Mouse (Mus musculus): ENCODE results near the gene Hmgxb4. TPM values are rescaled to one million over a fixed set of nuclear protein-coding genes. Genes with fewer than 3 reads are reported as not detected.

Gene Hmgxb4
- polyA plus RNA-seq, 1 experiment from 2014 or later, result 48.0 TPM

GRCm38 (mm10) chr8:75008826-75009225 is 15.7 kb downstream of the Hmgxb4 start:
- H3K4me3 ChIP-seq (ENCODE audit: low read depth, low read length), result no peak overlapping the region
- H3K27ac ChIP-seq (ENCODE audit: low read depth, low read length), result no peak overlapping the region
- no peaks in the 10 kb centered on the region for H3K9me3 ChIP-seq (ENCODE audit: control insufficient read depth, low read length)
- H3K4me2 ChIP-seq (ENCODE audit: low read depth), result no peak overlapping the region
- WGBS, result 93% methylated on average over 2 of the region's 2 CpGs
- DNase-seq (ENCODE audit: low spot score) (no peak), ATAC-seq (ENCODE audit: insufficient read depth, low FRiP score, low TSS enrichment) (no peak)
- H3K27me3 ChIP-seq (ENCODE audit: control insufficient read depth, insufficient read depth, low read length), result no peaks in the 10 kb centered on the region
- H3K36me3 ChIP-seq (ENCODE audit: control insufficient read depth, insufficient read depth, low read length), result peaks cover 7% of the 10 kb centered on the region
- no peak overlapping the region for H3K9ac ChIP-seq (ENCODE audit: low read length)
- no peaks in the 10 kb centered on the region for H3K4me1 ChIP-seq (ENCODE audit: control insufficient read depth, insufficient read depth, low read length)

- peaks cover 5% of the 10 kb centered on the region for H3K36me3 ChIP-seq (ENCODE audit: control insufficient read depth, insufficient read depth, low read length)
- no peak overlapping the region for H3K4me2 ChIP-seq (ENCODE audit: low read depth)
- H3K9me3 ChIP-seq (ENCODE audit: control insufficient read depth, low read length), result no peaks in the 10 kb centered on the region
- no peak overlapping the region for H3K4me3 ChIP-seq (ENCODE audit: low read depth, low read length)
- no peak for DNase-seq (ENCODE audit: low spot score)
- no peaks in the 10 kb centered on the region for H3K4me1 ChIP-seq (ENCODE audit: control insufficient read depth, insufficient read depth, low read length)
- H3K27ac ChIP-seq (ENCODE audit: low read depth, low read length), result no peak overlapping the region
- no peak overlapping the region for H3K9ac ChIP-seq (ENCODE audit: low read length)
- ATAC-seq (ENCODE audit: insufficient read depth, low FRiP score, low TSS enrichment), result no peak
- H3K27me3 ChIP-seq (ENCODE audit: control insufficient read depth, insufficient read depth, low read length), result no peaks in the 10 kb centered on the region
- 53% methylated on average over 2 of the region's 2 CpGs for WGBS
Observed at GRCm38 (mm10) chr8:75013557-75013956, 20.4 kb downstream of the Hmgxb4 start.

GRCm38 (mm10) chr8:75013964-75014363 is 20.8 kb downstream of the Hmgxb4 start:
- Histone ChIP-seq H3K9me3 (ENCODE audit: control insufficient read depth, low read length) (no peaks in the 10 kb centered on the region), H3K36me3 (ENCODE audit: control insufficient read depth, insufficient read depth, low read length) (peaks cover 5% of the 10 kb centered on the region), H3K9ac (ENCODE audit: low read length) (no peak overlapping the region), H3K27me3 (ENCODE audit: control insufficient read depth, insufficient read depth, low read length) (no peaks in the 10 kb centered on the region), H3K4me1 (ENCODE audit: control insufficient read depth, insufficient read depth, low read length) (no peaks in the 10 kb centered on the region), H3K4me2 (ENCODE audit: low read depth) (no peak overlapping the region), H3K4me3 (ENCODE audit: low read depth, low read length) (no peak overlapping the region), H3K27ac (ENCODE audit: low read depth, low read length) (no peak overlapping the region)
- WGBS, result 75% methylated on average over 3 of the region's 3 CpGs
- no peak for DNase-seq (ENCODE audit: low spot score)
- ATAC-seq (ENCODE audit: insufficient read depth, low FRiP score, low TSS enrichment), result no peak

GRCm38 (mm10) chr8:75015981-75016380 is 22.8 kb downstream of the Hmgxb4 start:
- Histone ChIP-seq H3K27ac (ENCODE audit: low read depth, low read length) (no peak overlapping the region), H3K9me3 (ENCODE audit: control insufficient read depth, low read length) (no peaks in the 10 kb centered on the region), H3K4me1 (ENCODE audit: control insufficient read depth, insufficient read depth, low read length) (no peaks in the 10 kb centered on the region), H3K36me3 (ENCODE audit: control insufficient read depth, insufficient read depth, low read length) (no peaks in the 10 kb centered on the region; the same call in 1 of the 2 replicates), H3K27me3 (ENCODE audit: control insufficient read depth, insufficient read depth, low read length) (no peaks in the 10 kb centered on the region), H3K4me3 (ENCODE audit: low read depth, low read length) (no peak overlapping the region), H3K9ac (ENCODE audit: low read length) (no peak overlapping the region), H3K4me2 (ENCODE audit: low read depth) (no peak overlapping the region)
- WGBS, result 58% methylated on average over 2 of the region's 2 CpGs
- ATAC-seq (ENCODE audit: insufficient read depth, low FRiP score, low TSS enrichment) (no peak), DNase-seq (ENCODE audit: low spot score) (no peak)

- no peak for ATAC-seq (ENCODE audit: insufficient read depth, low FRiP score, low TSS enrichment)
- Histone ChIP-seq H3K4me1 (ENCODE audit: control insufficient read depth, insufficient read depth, low read length) (no peaks in the 10 kb centered on the region), H3K4me2 (ENCODE audit: low read depth) (no peak overlapping the region), H3K9me3 (ENCODE audit: control insufficient read depth, low read length) (no peaks in the 10 kb centered on the region), H3K4me3 (ENCODE audit: low read depth, low read length) (no peak overlapping the region), H3K36me3 (ENCODE audit: control insufficient read depth, insufficient read depth, low read length) (no peaks in the 10 kb centered on the region; the same call in 1 of the 2 replicates), H3K27ac (ENCODE audit: low read depth, low read length) (no peak overlapping the region), H3K27me3 (ENCODE audit: control insufficient read depth, insufficient read depth, low read length) (no peaks in the 10 kb centered on the region), H3K9ac (ENCODE audit: low read length) (no peak overlapping the region)
- no peak for DNase-seq (ENCODE audit: low spot score)
- 88% methylated on average over 1 of the region's 1 CpGs for WGBS
Observed at GRCm38 (mm10) chr8:75016422-75016821, 23.3 kb downstream of the Hmgxb4 start.

- peaks cover 2% of the 10 kb centered on the region; the same call in 1 of the 2 replicates for H3K36me3 ChIP-seq (ENCODE audit: control insufficient read depth, insufficient read depth, low read length)
- no peaks in the 10 kb centered on the region for H3K27me3 ChIP-seq (ENCODE audit: control insufficient read depth, insufficient read depth, low read length)
- H3K4me1 ChIP-seq (ENCODE audit: control insufficient read depth, insufficient read depth, low read length), result no peaks in the 10 kb centered on the region
- WGBS, result 46% methylated on average over 5 of the region's 5 CpGs
- H3K9ac ChIP-seq (ENCODE audit: low read length), result no peak overlapping the region
- H3K4me2 ChIP-seq (ENCODE audit: low read depth), result no peak overlapping the region
- no peak for ATAC-seq (ENCODE audit: insufficient read depth, low FRiP score, low TSS enrichment)
- DNase-seq (ENCODE audit: low spot score), result no peak
- no peak overlapping the region for H3K4me3 ChIP-seq (ENCODE audit: low read depth, low read length)
- no peak overlapping the region for H3K27ac ChIP-seq (ENCODE audit: low read depth, low read length)
- H3K9me3 ChIP-seq (ENCODE audit: control insufficient read depth, low read length), result no peaks in the 10 kb centered on the region
Observed at GRCm38 (mm10) chr8:75018274-75018972, 25.3 kb downstream of the Hmgxb4 start.

- H3K4me2 ChIP-seq (ENCODE audit: low read depth), result no peak overlapping the region
- DNase-seq (ENCODE audit: low spot score), result no peak
Observed at GRCm38 (mm10) chr8:75023660-75024316, 30.6 kb downstream of the Hmgxb4 start.

GRCm38 (mm10) chr8:75025809-75026208 is 32.7 kb downstream of the Hmgxb4 start:
- Histone ChIP-seq H3K27me3 (ENCODE audit: control insufficient read depth, insufficient read depth, low read length) (no peaks in the 10 kb centered on the region), H3K4me1 (ENCODE audit: control insufficient read depth, insufficient read depth, low read length) (no peaks in the 10 kb centered on the region), H3K9me3 (ENCODE audit: control insufficient read depth, low read length) (no peaks in the 10 kb centered on the region), H3K4me3 (ENCODE audit: low read depth, low read length) (no peak overlapping the region), H3K9ac (ENCODE audit: low read length) (no peak overlapping the region), H3K36me3 (ENCODE audit: control insufficient read depth, insufficient read depth, low read length) (peaks cover 12% of the 10 kb centered on the region), H3K27ac (ENCODE audit: low read depth, low read length) (no peak overlapping the region), H3K4me2 (ENCODE audit: low read depth) (no peak overlapping the region)
- ATAC-seq (ENCODE audit: insufficient read depth, low FRiP score, low TSS enrichment) (no peak), DNase-seq (ENCODE audit: low spot score) (no peak)
- 94% methylated on average over 4 of the region's 4 CpGs for WGBS

More at GRCm38 (mm10) chr8:75023660-75024316, 30.6 kb downstream of the Hmgxb4 start:
- WGBS, result 86% methylated on average over 3 of the region's 3 CpGs
- no peak for ATAC-seq (ENCODE audit: insufficient read depth, low FRiP score, low TSS enrichment)
- Histone ChIP-seq H3K27ac (ENCODE audit: low read depth, low read length) (no peak overlapping the region), H3K4me3 (ENCODE audit: low read depth, low read length) (no peak overlapping the region), H3K9ac (ENCODE audit: low read length) (no peak overlapping the region), H3K27me3 (ENCODE audit: control insufficient read depth, insufficient read depth, low read length) (no peaks in the 10 kb centered on the region), H3K4me1 (ENCODE audit: control insufficient read depth, insufficient read depth, low read length) (no peaks in the 10 kb centered on the region), H3K36me3 (ENCODE audit: control insufficient read depth, insufficient read depth, low read length) (peaks cover 9% of the 10 kb centered on the region), H3K9me3 (ENCODE audit: control insufficient read depth, low read length) (no peaks in the 10 kb centered on the region)
